Mouse (Mus musculus) embryonic facial prominence, embryonic 13.5 days (tissue): ENCODE results near the gene Sfn. TPM values are rescaled to one million over a fixed set of nuclear protein-coding genes. Genes with fewer than 3 reads are reported as not detected.

Experiments used
- ATAC-seq: fragments of 200-750 bp; cut with Nextera tagmentation; 2 replicates; pipeline ENCODE4 v1.8.0; 2017; ENCODE audit warnings: low read depth; ENCODE audit not compliant: insufficient number of reproducible peaks, insufficient read depth, low FRiP score, low TSS enrichment
- H3K27ac ChIP-seq: fragments of 300-500 bp; sonication (generic); 2 replicates; pipeline ENCODE4 v1.5.1; 2015; ENCODE audit warnings: moderate library complexity, mild to moderate bottlenecking, inconsistent platforms
- H3K27me3 ChIP-seq: fragments of 300-500 bp; sonication (generic); 2 replicates; pipeline ENCODE4 v1.6.1; 2015; ENCODE audit warnings: mild to moderate bottlenecking, inconsistent platforms
- H3K36me3 ChIP-seq: fragments of 300-500 bp; sonication (generic); 2 replicates; pipeline ENCODE4 v1.6.1; 2015; ENCODE audit warnings: mild to moderate bottlenecking, inconsistent platforms
- H3K4me1 ChIP-seq: fragments of 300-500 bp; sonication (generic); 2 replicates; pipeline ENCODE4 v1.6.1; 2015; ENCODE audit warnings: inconsistent platforms
- H3K4me2 ChIP-seq: fragments of 300-500 bp; sonication (generic); 2 replicates; pipeline ENCODE4 v1.6.1; 2015; ENCODE audit warnings: moderate library complexity, mild to moderate bottlenecking, inconsistent platforms
- H3K4me3 ChIP-seq: fragments of 300-500 bp; sonication (generic); 2 replicates; pipeline ENCODE4 v1.5.1; 2015; ENCODE audit warnings: mild to moderate bottlenecking, inconsistent platforms
- H3K9ac ChIP-seq: fragments of 300-500 bp; sonication (generic); 2 replicates; pipeline ENCODE4 v1.6.1; 2015; ENCODE audit warnings: mild to moderate bottlenecking, inconsistent platforms
- H3K9me3 ChIP-seq: fragments of 300-500 bp; sonication (generic); 2 replicates; pipeline ENCODE4 v1.6.1; 2016; ENCODE audit warnings: inconsistent platforms
- WGBS: fragments of 180-500 bp; shearing (Covaris S2); methylation state at CpG from one replicate; pipeline ENCODE4 v1.1.7; 2015; ENCODE audit warnings: mixed read lengths; 5-methylcytosine and 5-hydroxymethylcytosine counted together
- polyA plus RNA-seq: library from polyadenylated mRNA; unstranded; fragments of >200 nt; fragmentation: Nextera tagmentation; extraction: Ambion mirVana; gene quantifications from 2 replicates; pipeline ENCODE4 v1.2.1, GENCODE M21; 2015

Sfn gene
- polyA plus RNA-seq, 1 experiment from 2014 or later: 142 TPM

- H3K4me2 ChIP-seq: no peak overlapping the region
- peaks cover 46% of the 10 kb centered on the region for H3K36me3 ChIP-seq
- H3K27ac ChIP-seq: no peak overlapping the region
- peaks cover 9% of the 10 kb centered on the region for H3K4me1 ChIP-seq
- no peak overlapping the region for H3K4me3 ChIP-seq
- WGBS: 73% methylated on average over 12 of the region's 12 CpGs
- H3K9ac ChIP-seq: no peak overlapping the region
- H3K9me3 ChIP-seq: no peaks in the 10 kb centered on the region
- H3K27me3 ChIP-seq: no peaks in the 10 kb centered on the region
- ATAC-seq: no peak
Measured at GRCm38 (mm10) chr4:133577983-133578382, 24.0 kb downstream of the Sfn start.

- Histone ChIP-seq H3K27me3 (no peaks in the 10 kb centered on the region), H3K4me1 (peaks cover 9% of the 10 kb centered on the region), H3K4me2 (peak overlapping the region; percentile 88), H3K9ac (peak overlapping the region; percentile 93), H3K9me3 (no peaks in the 10 kb centered on the region), H3K36me3 (peaks cover 19% of the 10 kb centered on the region), H3K27ac (no peak overlapping the region), H3K4me3 (peak overlapping the region; percentile 95)
- ATAC-seq: peak; percentile 27; the same call in 1 of the 2 replicates
- under 1% methylated on average over 41 of the region's 41 CpGs for WGBS
Measured at GRCm38 (mm10) chr4:133574843-133575202, 27.1 kb downstream of the Sfn start.

GRCm38 (mm10) chr4:133574070-133574842 lies 27.7 kb downstream of the Sfn start, which contains the start of gene Gpatch3:
Gene Gpatch3 (plus strand): TSS chr4:133574745.
- H3K27ac ChIP-seq: peak within 1 kb of the TSS; percentile 85
- WGBS: 7% methylated on average over 44 of the region's 44 CpGs
- no peaks in the 10 kb centered on the region for H3K27me3 ChIP-seq
- peak within 1 kb of the TSS; percentile 95 for H3K4me3 ChIP-seq
- peak within 1 kb of the TSS; percentile 93 for H3K9ac ChIP-seq
- H3K36me3 ChIP-seq: peaks cover 14% of the 10 kb centered on the region
- peak within 1 kb of the TSS; percentile 88 for H3K4me2 ChIP-seq
- peaks cover 9% of the 10 kb centered on the region for H3K4me1 ChIP-seq
- peak; percentile 81 for ATAC-seq
- H3K9me3 ChIP-seq: no peaks in the 10 kb centered on the region

GRCm38 (mm10) chr4:133570066-133570466 lies 31.9 kb downstream of the Sfn start:
- ATAC-seq: no peak
- no peaks in the 10 kb centered on the region for H3K9me3 ChIP-seq
- no peak overlapping the region for H3K4me3 ChIP-seq
- no peak overlapping the region for H3K27ac ChIP-seq
- WGBS: 58% methylated on average over 10 of the region's 10 CpGs
- no peaks in the 10 kb centered on the region for H3K36me3 ChIP-seq
- no peaks in the 10 kb centered on the region; the same call in 1 of the 2 replicates for H3K4me1 ChIP-seq
- H3K27me3 ChIP-seq: no peaks in the 10 kb centered on the region
- no peak overlapping the region for H3K4me2 ChIP-seq
- no peak overlapping the region for H3K9ac ChIP-seq

- Histone ChIP-seq H3K36me3 (no peaks in the 10 kb centered on the region), H3K27ac (no peak overlapping the region), H3K4me3 (no peak overlapping the region), H3K27me3 (no peaks in the 10 kb centered on the region), H3K4me1 (no peaks in the 10 kb centered on the region), H3K9ac (no peak overlapping the region), H3K9me3 (no peaks in the 10 kb centered on the region), H3K4me2 (no peak overlapping the region)
- 78% methylated on average over 10 of the region's 10 CpGs for WGBS
- ATAC-seq: no peak
Measured at GRCm38 (mm10) chr4:133569291-133570065, 32.5 kb downstream of the Sfn start.

GRCm38 (mm10) chr4:133567251-133567650 lies 34.7 kb downstream of the Sfn start:
- Histone ChIP-seq H3K36me3 (no peaks in the 10 kb centered on the region), H3K27me3 (no peaks in the 10 kb centered on the region), H3K9me3 (no peaks in the 10 kb centered on the region), H3K27ac (no peak overlapping the region), H3K4me3 (no peak overlapping the region), H3K9ac (no peak overlapping the region), H3K4me2 (no peak overlapping the region), H3K4me1 (no peaks in the 10 kb centered on the region)
- 26% methylated on average over 8 of the region's 8 CpGs for WGBS
- no peak for ATAC-seq

GRCm38 (mm10) chr4:133563123-133563571 lies 38.8 kb downstream of the Sfn start:
- 76% methylated on average over 11 of the region's 11 CpGs for WGBS

GRCm38 (mm10) chr4:133561622-133562021 lies 40.3 kb downstream of the Sfn start:
- Histone ChIP-seq H3K4me2 (no peak overlapping the region), H3K27ac (no peak overlapping the region), H3K4me3 (no peak overlapping the region), H3K9ac (no peak overlapping the region), H3K36me3 (no peaks in the 10 kb centered on the region), H3K27me3 (no peaks in the 10 kb centered on the region), H3K9me3 (no peaks in the 10 kb centered on the region), H3K4me1 (no peaks in the 10 kb centered on the region)
- 70% methylated on average over 4 of the region's 4 CpGs for WGBS
- ATAC-seq: no peak

More at GRCm38 (mm10) chr4:133563123-133563571, 38.8 kb downstream of the Sfn start:
- Histone ChIP-seq H3K27ac (no peak overlapping the region), H3K9me3 (no peaks in the 10 kb centered on the region), H3K36me3 (no peaks in the 10 kb centered on the region), H3K27me3 (no peaks in the 10 kb centered on the region), H3K4me1 (no peaks in the 10 kb centered on the region), H3K9ac (no peak overlapping the region), H3K4me3 (no peak overlapping the region), H3K4me2 (no peak overlapping the region)
- no peak for ATAC-seq

GRCm38 (mm10) chr4:133559846-133560245 lies 42.1 kb downstream of the Sfn start:
- Histone ChIP-seq H3K4me2 (no peak overlapping the region), H3K36me3 (no peaks in the 10 kb centered on the region), H3K27me3 (no peaks in the 10 kb centered on the region; the same call in 1 of the 2 replicates), H3K4me1 (no peaks in the 10 kb centered on the region), H3K4me3 (no peak overlapping the region), H3K27ac (no peak overlapping the region), H3K9me3 (no peaks in the 10 kb centered on the region), H3K9ac (no peak overlapping the region)
- WGBS: 79% methylated on average over 4 of the region's 4 CpGs
- ATAC-seq: no peak

GRCm38 (mm10) chr4:133557041-133557717 lies 44.8 kb downstream of the Sfn start:
- peaks cover 7% of the 10 kb centered on the region for H3K27me3 ChIP-seq
- 29% methylated on average over 10 of the region's 10 CpGs for WGBS
- H3K9ac ChIP-seq: no peak overlapping the region
- H3K4me2 ChIP-seq: no peak overlapping the region
- H3K4me3 ChIP-seq: no peak overlapping the region
- H3K36me3 ChIP-seq: no peaks in the 10 kb centered on the region
- H3K27ac ChIP-seq: no peak overlapping the region
- no peaks in the 10 kb centered on the region for H3K9me3 ChIP-seq
- H3K4me1 ChIP-seq: no peaks in the 10 kb centered on the region
- no peak for ATAC-seq

GRCm38 (mm10) chr4:133553448-133554330 lies 48.3 kb downstream of the Sfn start:
- Histone ChIP-seq H3K27ac (no peak overlapping the region), H3K4me1 (no peaks in the 10 kb centered on the region), H3K4me2 (no peak overlapping the region), H3K27me3 (peaks cover 11% of the 10 kb centered on the region), H3K36me3 (no peaks in the 10 kb centered on the region), H3K9ac (no peak overlapping the region), H3K4me3 (no peak overlapping the region), H3K9me3 (no peaks in the 10 kb centered on the region)
- WGBS: 77% methylated on average over 19 of the region's 19 CpGs
- ATAC-seq: no peak
